Mouse (Mus musculus): ENCODE data around the gene Vwa7. TPM values are rescaled to one million over a fixed set of nuclear protein-coding genes. Genes with fewer than 3 reads are reported as not detected.
"Not testable (repeated sequence)": the region's sequence is repeated elsewhere in the genome, so short reads cannot be mapped to it uniquely, and the experiment has no call there.

Vwa7 gene
- polyA plus RNA-seq, 1 experiment from 2014 or later = 0.13 TPM

DNA sequence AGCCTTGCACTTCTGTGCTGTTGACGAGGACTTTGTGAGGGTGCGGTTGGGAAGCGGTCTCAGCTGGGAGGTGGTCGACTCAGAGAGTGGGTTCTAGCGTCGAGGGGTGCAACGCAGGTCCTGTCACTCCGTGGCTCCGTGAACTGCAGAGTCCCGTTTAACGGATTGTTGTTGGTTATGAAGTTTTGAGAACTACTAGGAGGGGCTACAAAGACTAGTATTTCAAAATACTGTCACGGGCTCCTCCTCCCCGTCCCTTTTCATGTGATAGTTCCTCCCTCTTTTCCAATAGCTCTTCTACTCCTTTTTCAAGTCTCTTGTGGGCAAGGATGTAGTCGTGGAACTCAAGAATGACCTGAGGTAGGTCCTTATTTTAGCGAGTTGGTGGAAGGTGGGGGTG lies 34.1 kb upstream of the Vwa7 start:
- Histone ChIP-seq H3K36me3 (peaks cover 23% of the 10 kb centered on the region), H3K4me3 (replicated peaks) (peak overlapping the region; percentile 87), H3K9me3 (no peaks in the 10 kb centered on the region), H3K4me2 (peak overlapping the region; percentile 72), H3K27ac (peak overlapping the region; percentile 99), H3K9ac (replicated peaks) (peak overlapping the region; percentile 91), H3K27me3 (no peaks in the 10 kb centered on the region), H3K4me1 (replicated peaks) (peaks cover 16% of the 10 kb centered on the region)
- ATAC-seq (ENCODE audit: insufficient number of reproducible peaks, insufficient read depth, low FRiP score, low TSS enrichment, low read depth) = no peak
- under 1% methylated on average over 15 of the region's 15 CpGs for WGBS

DNA sequence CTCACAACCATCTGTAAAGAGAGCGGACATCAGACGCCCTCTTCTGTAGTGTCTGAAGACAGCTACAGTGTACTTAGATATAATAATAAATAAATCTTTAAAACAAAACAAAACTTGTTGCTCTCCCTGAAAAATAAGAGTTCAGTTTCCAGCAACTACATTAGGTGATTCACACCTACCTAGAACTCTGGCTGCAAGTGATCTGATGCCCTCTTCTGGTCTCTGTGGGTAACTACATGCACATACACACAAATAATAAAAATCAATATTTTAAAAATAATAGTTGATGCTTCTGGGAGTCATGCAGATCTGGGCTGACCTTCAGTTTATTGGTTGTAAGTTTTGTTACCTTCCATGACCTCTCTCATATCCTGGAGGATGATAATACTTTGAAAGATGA lies 32.2 kb upstream of the Vwa7 start:
- H3K36me3 ChIP-seq = peaks cover 35% of the 10 kb centered on the region
- no peak overlapping the region for H3K27ac ChIP-seq
- WGBS = 79% methylated on average over 2 of the region's 2 CpGs

DNA sequence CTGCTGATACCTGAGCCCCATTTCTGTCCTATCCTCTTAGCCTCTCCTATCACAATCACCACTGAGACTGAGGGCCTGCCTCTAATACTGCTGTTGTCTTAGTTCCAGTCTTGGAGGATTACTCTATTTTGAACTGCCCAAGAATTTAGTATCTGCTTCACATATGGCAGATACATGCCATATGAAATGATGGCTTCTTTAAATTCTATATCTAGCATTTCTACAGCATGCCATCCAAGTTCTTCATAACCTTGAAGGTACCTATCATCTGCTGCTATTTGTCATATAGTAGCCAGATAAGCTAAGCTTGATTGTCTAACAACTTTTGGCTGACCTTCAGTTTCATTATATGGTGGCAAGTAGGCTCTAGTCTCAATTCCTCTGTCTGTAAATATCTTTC lies 21.6 kb upstream of the Vwa7 start:
- Histone ChIP-seq H3K27ac (no peak overlapping the region), H3K36me3 (peaks cover 55% of the 10 kb centered on the region), H3K4me1 (replicated peaks) (peaks cover 20% of the 10 kb centered on the region), H3K4me3 (replicated peaks) (no peak overlapping the region), H3K9me3 (no peaks in the 10 kb centered on the region), H3K4me2 (no peak overlapping the region), H3K9ac (replicated peaks) (no peak overlapping the region), H3K27me3 (no peaks in the 10 kb centered on the region)
- ATAC-seq (ENCODE audit: insufficient number of reproducible peaks, insufficient read depth, low FRiP score, low TSS enrichment, low read depth) = no peak

More for the DNA sequence above, 32.2 kb upstream of the Vwa7 start:
- no peak overlapping the region for H3K9ac ChIP-seq (replicated peaks)
- peaks cover 16% of the 10 kb centered on the region for H3K4me1 ChIP-seq (replicated peaks)
- no peaks in the 10 kb centered on the region for H3K27me3 ChIP-seq
- no peak for ATAC-seq (ENCODE audit: insufficient number of reproducible peaks, insufficient read depth, low FRiP score, low TSS enrichment, low read depth)
- no peak overlapping the region for H3K4me3 ChIP-seq (replicated peaks)
- H3K4me2 ChIP-seq = no peak overlapping the region
- no peaks in the 10 kb centered on the region for H3K9me3 ChIP-seq

DNA sequence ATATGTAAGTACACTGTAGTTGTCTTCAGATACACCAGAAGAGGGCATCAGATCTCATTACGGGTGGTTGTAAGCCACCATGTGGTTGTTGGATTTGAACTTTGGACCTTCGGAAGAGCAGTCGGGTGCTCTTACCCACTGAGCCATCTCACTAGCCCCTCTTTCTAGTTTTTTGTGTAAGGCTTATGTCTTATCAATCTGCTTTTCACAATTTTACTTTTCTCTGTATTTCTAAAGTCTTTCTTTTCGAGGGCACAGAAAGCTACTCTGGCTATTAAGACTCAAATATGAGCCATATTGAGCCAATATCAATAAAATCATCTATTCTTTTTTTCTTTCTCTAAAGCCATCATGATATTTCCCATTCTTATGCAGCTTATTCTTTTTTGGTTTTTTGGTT lies 21.2 kb upstream of the Vwa7 start:
- H3K27me3 ChIP-seq = not testable (repeated sequence)

DNA sequence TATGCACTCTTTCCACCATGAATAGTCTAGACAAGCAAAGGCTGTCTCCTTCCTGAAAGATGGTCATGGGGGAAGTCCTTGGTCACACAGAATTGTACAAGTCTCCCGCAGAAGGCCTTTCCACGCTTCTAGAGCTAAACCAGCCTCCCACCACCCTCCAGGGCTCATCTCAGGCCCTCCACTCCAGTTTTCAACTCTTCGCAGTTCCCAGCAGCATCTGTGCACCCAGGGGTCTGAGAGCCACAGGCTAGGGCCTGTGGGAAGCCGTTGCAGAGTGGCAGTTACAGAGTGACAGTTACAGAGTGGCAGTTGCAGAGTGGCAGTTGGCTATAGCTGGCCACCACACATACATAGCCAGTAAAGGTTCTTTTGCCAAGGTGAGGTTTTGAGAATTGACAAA lies 20.5 kb upstream of the Vwa7 start:
- peaks cover 23% of the 10 kb centered on the region for H3K4me1 ChIP-seq (replicated peaks)
- not testable (repeated sequence) for H3K9ac ChIP-seq (replicated peaks); H3K9me3 ChIP-seq; H3K4me3 ChIP-seq (replicated peaks); H3K27ac ChIP-seq; H3K27me3 ChIP-seq; ATAC-seq (ENCODE audit: insufficient number of reproducible peaks, insufficient read depth, low FRiP score, low TSS enrichment, low read depth); H3K4me2 ChIP-seq
- peaks cover 47% of the 10 kb centered on the region for H3K36me3 ChIP-seq
- 93% methylated on average over 4 of the region's 4 CpGs for WGBS

More for the DNA sequence above, 21.2 kb upstream of the Vwa7 start:
- H3K9me3 ChIP-seq; H3K9ac ChIP-seq (replicated peaks); H3K4me3 ChIP-seq (replicated peaks); ATAC-seq (ENCODE audit: insufficient number of reproducible peaks, insufficient read depth, low FRiP score, low TSS enrichment, low read depth); H3K27ac ChIP-seq; H3K4me2 ChIP-seq: not testable (repeated sequence)
- WGBS = 92% methylated on average over 4 of the region's 4 CpGs
- Histone ChIP-seq H3K36me3 (peaks cover 54% of the 10 kb centered on the region), H3K4me1 (replicated peaks) (peaks cover 23% of the 10 kb centered on the region)

DNA sequence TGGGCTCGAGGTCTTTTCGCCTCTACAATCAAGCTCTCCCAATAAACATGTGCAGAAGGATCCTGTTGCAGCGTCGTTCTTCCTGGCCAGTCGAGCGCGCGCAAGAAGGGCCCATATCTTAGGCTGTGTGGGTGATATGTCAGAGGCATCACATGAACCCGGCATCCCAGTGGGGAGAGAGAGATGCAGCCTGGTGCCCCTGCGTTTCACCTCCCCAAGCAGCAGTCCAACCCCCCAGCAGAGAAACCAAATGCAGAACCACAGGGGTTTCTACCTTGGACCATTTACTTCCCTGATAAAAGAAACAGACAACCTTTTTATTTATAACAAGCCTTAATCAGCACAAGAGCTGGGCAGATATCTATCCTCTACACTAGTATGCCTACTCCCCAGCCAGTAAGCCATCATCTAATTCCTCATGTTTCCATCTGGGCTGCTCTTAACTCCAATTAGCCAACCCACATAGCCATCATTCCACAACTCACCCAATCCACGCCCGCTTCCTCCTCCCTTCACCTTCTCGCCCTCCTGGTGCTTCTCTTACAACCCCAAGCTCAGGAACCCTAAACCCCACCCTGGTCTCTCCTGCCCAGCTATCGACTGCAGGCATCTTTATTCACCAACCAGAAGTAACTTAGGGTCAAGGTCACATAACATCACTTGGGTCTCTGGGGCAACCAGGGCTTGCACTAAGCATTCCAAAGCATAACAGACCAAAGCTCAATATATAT lies 19.8 kb upstream of the Vwa7 start:
- no peak for ATAC-seq (ENCODE audit: insufficient number of reproducible peaks, insufficient read depth, low FRiP score, low TSS enrichment, low read depth)
- H3K27me3 ChIP-seq = no peaks in the 10 kb centered on the region
- H3K9me3 ChIP-seq = no peaks in the 10 kb centered on the region
- no peak overlapping the region for H3K4me3 ChIP-seq (replicated peaks)
- H3K4me1 ChIP-seq (replicated peaks) = peaks cover 23% of the 10 kb centered on the region
- peaks cover 40% of the 10 kb centered on the region for H3K36me3 ChIP-seq
- 92% methylated on average over 13 of the region's 14 CpGs for WGBS
- H3K27ac ChIP-seq = no peak overlapping the region
- H3K4me2 ChIP-seq = peak overlapping the region; percentile 8; the same call in 1 of the 2 replicates
- no peak overlapping the region for H3K9ac ChIP-seq (replicated peaks)

DNA sequence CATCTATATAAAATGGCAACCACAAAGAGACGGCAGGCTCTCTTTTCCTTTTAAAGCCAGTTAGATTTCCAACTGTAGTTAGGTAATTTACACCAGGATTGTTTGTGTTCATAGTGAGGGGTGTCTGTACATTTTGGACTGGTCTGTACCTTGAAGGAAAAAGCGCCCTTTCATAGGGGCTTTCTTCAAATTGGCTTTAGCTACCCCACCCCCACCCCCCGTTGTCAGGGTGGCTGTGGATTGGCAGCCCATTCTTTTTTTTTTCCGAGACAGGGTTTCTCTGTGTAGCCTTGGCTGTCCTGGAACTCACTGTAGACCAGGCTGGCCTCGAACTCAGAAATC lies 19.3 kb upstream of the Vwa7 start:
- ATAC-seq (ENCODE audit: insufficient number of reproducible peaks, insufficient read depth, low FRiP score, low TSS enrichment, low read depth) = no peak
- 0 out of 2 replicates have a peak overlapping the region, but pooled peaks have one; percentile 8 for H3K4me2 ChIP-seq
- peaks cover 40% of the 10 kb centered on the region for H3K36me3 ChIP-seq
- no peak overlapping the region for H3K4me3 ChIP-seq (replicated peaks)
- 97% methylated on average over 5 of the region's 5 CpGs for WGBS
- no peak overlapping the region for H3K9ac ChIP-seq (replicated peaks)
- no peaks in the 10 kb centered on the region for H3K27me3 ChIP-seq
- H3K27ac ChIP-seq = no peak overlapping the region
- no peaks in the 10 kb centered on the region for H3K9me3 ChIP-seq
- peaks cover 25% of the 10 kb centered on the region for H3K4me1 ChIP-seq (replicated peaks)

DNA sequence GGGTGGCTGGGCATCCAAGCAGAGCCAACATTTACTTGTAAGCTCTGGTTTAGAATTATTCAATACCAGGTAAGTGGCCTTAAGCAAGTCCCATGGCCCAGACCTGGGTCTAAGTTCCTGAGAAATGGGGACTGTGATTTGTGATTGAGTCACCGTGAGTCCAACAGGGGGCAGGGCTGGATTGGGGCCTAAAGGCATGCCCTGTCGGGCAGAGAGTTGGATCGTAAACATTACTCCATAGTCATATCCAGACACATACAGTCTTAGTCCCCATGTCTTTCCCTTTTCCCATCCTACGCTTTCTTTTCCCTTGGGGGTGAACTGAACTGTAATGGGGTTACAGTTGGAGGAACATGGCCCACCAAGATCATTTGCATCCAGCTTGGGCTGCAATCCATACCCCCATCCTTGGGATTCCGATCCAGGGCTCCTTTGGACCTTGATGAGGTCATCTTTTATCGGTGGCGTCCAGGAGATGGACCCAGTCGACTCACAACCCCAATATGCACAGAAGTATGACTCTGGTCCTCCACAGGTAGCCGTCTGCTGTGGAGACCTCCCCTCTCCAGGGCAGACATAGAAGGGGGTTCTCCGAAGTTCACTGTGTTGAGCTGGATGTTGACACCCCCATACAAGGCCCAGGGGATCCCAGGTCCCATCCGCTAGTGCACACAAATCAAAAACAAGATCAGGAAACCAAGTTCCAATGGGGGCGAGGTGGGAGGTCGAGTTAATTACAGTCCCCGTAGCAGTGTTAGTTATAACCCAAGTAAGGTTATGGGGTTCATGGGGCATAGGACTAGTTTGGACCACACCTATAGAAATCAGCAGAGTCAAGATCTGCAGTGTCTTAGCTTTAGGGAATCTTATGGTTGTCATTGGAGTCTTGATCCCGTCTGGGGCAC lies 17.6 kb upstream of the Vwa7 start:
- no peaks in the 10 kb centered on the region for H3K27me3 ChIP-seq
- 93% methylated on average over 15 of the region's 15 CpGs for WGBS
- H3K9ac ChIP-seq (replicated peaks) = 0 out of 2 replicates have a peak overlapping the region, but pooled peaks have one; percentile 8
- H3K9me3 ChIP-seq = no peaks in the 10 kb centered on the region
- no peak overlapping the region for H3K27ac ChIP-seq
- H3K4me1 ChIP-seq (replicated peaks) = peaks cover 40% of the 10 kb centered on the region
- no peak for ATAC-seq (ENCODE audit: insufficient number of reproducible peaks, insufficient read depth, low FRiP score, low TSS enrichment, low read depth)
- H3K4me2 ChIP-seq = peak overlapping the region; percentile 97
- H3K4me3 ChIP-seq (replicated peaks) = peak overlapping the region; percentile 87
- peaks cover 36% of the 10 kb centered on the region for H3K36me3 ChIP-seq

DNA sequence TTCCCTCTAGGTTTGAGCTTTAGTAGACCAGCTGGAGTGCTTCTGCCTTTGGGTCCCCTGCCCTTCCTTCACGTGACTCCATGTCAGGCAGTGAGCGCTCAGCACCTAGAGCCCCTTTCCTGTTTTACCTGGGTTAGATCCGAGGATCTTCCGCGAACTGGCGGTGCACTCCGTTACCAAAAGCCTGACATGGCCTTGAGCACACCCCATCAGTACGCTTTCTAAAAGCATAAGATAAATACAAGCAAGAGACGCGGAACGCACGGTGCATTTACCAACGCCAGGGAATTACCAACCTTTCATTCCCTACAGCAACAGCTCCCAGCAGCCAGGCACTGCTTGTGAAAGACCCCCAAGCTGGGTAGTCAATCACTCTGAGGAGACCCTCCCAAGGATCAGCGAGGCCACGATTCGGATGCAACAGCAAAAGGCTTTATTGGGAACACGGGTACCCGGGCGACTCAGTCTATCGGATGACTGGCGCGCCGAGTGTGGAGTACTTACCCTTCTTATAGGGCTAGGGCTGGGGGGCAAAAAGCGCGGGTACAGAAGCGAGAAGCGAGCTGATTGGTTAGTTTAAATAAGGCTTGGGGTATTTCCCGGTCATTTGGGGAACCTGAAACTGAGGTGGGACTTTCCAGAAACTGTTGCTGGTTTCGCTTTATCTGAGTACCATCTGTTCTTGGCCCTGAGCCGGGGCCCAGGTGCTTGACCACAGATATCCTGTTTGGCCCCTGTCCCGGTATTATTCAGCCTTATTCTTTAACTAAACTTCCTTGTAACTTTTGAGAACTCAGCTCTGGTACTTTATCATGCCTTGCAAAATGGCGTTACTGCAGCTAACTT lies 16.3 kb upstream of the Vwa7 start:
- not testable (repeated sequence) for H3K9me3 ChIP-seq; H3K27me3 ChIP-seq; ATAC-seq (ENCODE audit: insufficient number of reproducible peaks, insufficient read depth, low FRiP score, low TSS enrichment, low read depth)
- Histone ChIP-seq H3K27ac (peak overlapping the region; percentile 98), H3K4me3 (replicated peaks) (peak overlapping the region; percentile 87), H3K4me2 (peak overlapping the region; percentile 97), H3K4me1 (replicated peaks) (peaks cover 40% of the 10 kb centered on the region), H3K9ac (replicated peaks) (peak overlapping the region; percentile 95), H3K36me3 (peaks cover 46% of the 10 kb centered on the region)
- whole genome bisulfite sequencing = 26% methylated on average over 30 of the region's 32 CpGs

DNA sequence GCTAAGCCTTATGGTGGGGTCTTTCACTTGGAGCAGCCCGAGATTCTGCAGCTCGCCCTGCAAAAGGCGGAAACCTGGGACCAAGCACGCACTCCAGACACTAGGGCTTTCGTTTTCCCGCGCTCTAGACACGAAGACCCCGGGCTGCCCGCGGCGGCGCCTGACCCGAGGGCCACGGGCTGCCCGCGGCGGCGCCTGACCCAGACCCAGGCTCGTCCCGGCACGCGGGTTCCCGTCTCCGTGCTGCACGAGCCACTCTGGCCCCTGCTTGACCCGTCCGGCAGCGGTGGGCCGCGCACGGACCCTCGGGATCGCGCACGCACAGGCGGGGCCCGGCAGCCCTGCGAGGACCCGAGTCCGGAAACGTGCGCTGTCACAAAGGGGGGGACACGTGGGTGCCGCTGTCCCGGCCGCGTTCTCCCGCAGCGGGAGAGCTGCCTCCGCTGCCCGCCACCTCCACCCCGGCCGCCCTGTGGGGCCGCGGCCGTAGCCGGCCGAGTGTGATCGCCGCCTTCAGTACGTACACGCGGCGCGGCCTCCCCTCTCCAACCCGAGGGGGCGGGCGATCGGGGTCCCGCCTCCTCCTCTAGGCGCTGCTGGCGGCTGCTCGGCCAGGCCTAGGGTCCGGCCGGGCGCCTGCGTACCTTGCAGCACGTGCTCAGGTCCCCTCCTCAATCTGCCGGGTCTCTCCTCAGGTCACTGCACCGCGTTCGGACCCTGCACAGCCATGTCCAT lies 15.5 kb upstream of the Vwa7 start, which contains the start of gene Vars:
TSS of gene Vars (plus strand) at position 271 of the 735 bp plus-strand sequence.
- Histone ChIP-seq H3K27ac (peak within 1 kb of the TSS; percentile 98), H3K36me3 (peaks cover 50% of the 10 kb centered on the region), H3K27me3 (no peaks in the 10 kb centered on the region), H3K4me1 (replicated peaks) (peaks cover 40% of the 10 kb centered on the region), H3K4me2 (peak within 1 kb of the TSS; percentile 97), H3K4me3 (replicated peaks) (peak within 1 kb of the TSS; percentile 87), H3K9ac (replicated peaks) (peak within 1 kb of the TSS; percentile 95), H3K9me3 (no peaks in the 10 kb centered on the region)
- under 1% methylated on average over 77 of the region's 83 CpGs for WGBS
- ATAC-seq (ENCODE audit: insufficient number of reproducible peaks, insufficient read depth, low FRiP score, low TSS enrichment, low read depth) = peak; percentile 89
